Mouse (Mus musculus) kidney, postnatal 0 days (tissue): Measurements from ENCODE around the gene Gnas. TPM values are rescaled to one million over a fixed set of nuclear protein-coding genes. Genes with fewer than 3 reads are reported as not detected.

Experiments
- ATAC-seq: fragments of 200-750 bp; cut with Nextera tagmentation; replicated peaks from 2 replicates; pipeline ENCODE4 v1.8.0; 2017; ENCODE audit warnings: low read depth, moderate number of reproducible peaks, moderate TSS enrichment, moderate library complexity; ENCODE audit not compliant: low FRiP score
- DNase-seq: peaks from one replicate; pipeline ENCODE4 v3.0.0-alpha.2; 2016; ENCODE audit warnings: low spot score
- H3K27ac ChIP-seq: fragments of 300-500 bp; sonication (generic); 2 replicates; pipeline ENCODE4 v1.5.1; 2014; ENCODE audit warnings: mild to moderate bottlenecking
- H3K27me3 ChIP-seq: fragments of 300-500 bp; sonication (generic); 2 replicates; pipeline ENCODE4 v1.6.1; 2014; ENCODE audit warnings: low read length, mixed read lengths; ENCODE audit not compliant: insufficient read depth
- H3K36me3 ChIP-seq: fragments of 300-500 bp; sonication (generic); 2 replicates; pipeline ENCODE4 v1.6.1; 2014; ENCODE audit warnings: low read length, mixed read lengths; ENCODE audit not compliant: insufficient read depth
- H3K4me1 ChIP-seq: fragments of 300-500 bp; sonication (generic); replicated peaks from 2 replicates; pipeline ENCODE4 v1.6.1; 2014; ENCODE audit warnings: antibody characterized with exemption, low read length, mixed read lengths; ENCODE audit not compliant: insufficient read depth
- H3K4me2 ChIP-seq: fragments of 300-500 bp; sonication (generic); 2 replicates; pipeline ENCODE4 v1.6.1; 2014; ENCODE audit warnings: mild to moderate bottlenecking, low read length, moderate library complexity, mixed read lengths
- H3K4me3 ChIP-seq: fragments of 300-500 bp; sonication (generic); replicated peaks from 2 replicates; pipeline ENCODE4 v1.5.1; 2014; ENCODE audit warnings: low read depth, low read length
- H3K9ac ChIP-seq: fragments of 300-500 bp; sonication (generic); 2 replicates; pipeline ENCODE4 v1.6.1; 2014; ENCODE audit warnings: low read depth, low read length
- H3K9me3 ChIP-seq: fragments of 300-500 bp; sonication (generic); replicated peaks from 2 replicates; pipeline ENCODE4 v1.6.1; 2016; ENCODE audit warnings: low read length, inconsistent platforms, mixed read lengths
- CTCF ChIP-seq: IDR thresholded peaks from 2 replicates; pipeline ENCODE4 v1.5.1; 2016; ENCODE audit warnings: antibody characterized with exemption, low read depth, mild to moderate bottlenecking, moderate library complexity
- WGBS: fragments of 180-500 bp; shearing (Covaris S2); extraction: QIAGEN DNeasy Blood & Tissue Kit; methylation state at CpG from one replicate; pipeline ENCODE4 v1.1.7; 2014; 5-methylcytosine and 5-hydroxymethylcytosine counted together
- polyA plus RNA-seq: library from polyadenylated mRNA; unstranded; fragments of >200 nt; fragmentation: Nextera tagmentation; extraction: Ambion mirVana; gene quantifications from 2 replicates; pipeline ENCODE4 v1.2.1, GENCODE M21; 2015

Gene Gnas
- polyA plus RNA-seq, 1 experiment from 2014 or later, result 1,363 TPM

GRCm38 (mm10) chr2:174283341-174283740 lies 779 bp upstream of the Gnas start:
- ATAC-seq (no peak), DNase-seq (no peak)
- peaks cover 17% of the 10 kb centered on the region for H3K9me3 ChIP-seq
- TF ChIP-seq CTCF, result no peak; the same call in 1 of the 2 replicates
- 57% methylated on average over 11 of the region's 11 CpGs for WGBS
- no peak overlapping the region for H3K9ac ChIP-seq
- no peaks in the 10 kb centered on the region for H3K4me1 ChIP-seq
- H3K36me3 ChIP-seq, result peaks cover 26% of the 10 kb centered on the region
- 0 out of 2 replicates have a peak overlapping the region, but pooled peaks have one; percentile 26 for H3K4me3 ChIP-seq
- H3K4me2 ChIP-seq, result peak overlapping the region; percentile 44
- H3K27ac ChIP-seq, result no peak overlapping the region
- H3K27me3 ChIP-seq, result peaks cover 16% of the 10 kb centered on the region

- 53% methylated on average over 58 of the region's 58 CpGs for WGBS
- no peak for DNase-seq
- Histone ChIP-seq H3K4me1 (no peaks in the 10 kb centered on the region), H3K4me3 (peak overlapping the region; percentile 26), H3K27me3 (peaks cover 16% of the 10 kb centered on the region), H3K27ac (no peak overlapping the region), H3K36me3 (peaks cover 26% of the 10 kb centered on the region), H3K4me2 (peak overlapping the region; percentile 44), H3K9ac (no peak overlapping the region), H3K9me3 (peaks cover 17% of the 10 kb centered on the region)
- TF ChIP-seq CTCF, result no peak
- ATAC-seq, result 0 out of 2 replicates have a peak, but pooled peaks have one; percentile 9
Measured at GRCm38 (mm10) chr2:174284807-174285457, 812 bp downstream of the Gnas start.

- Histone ChIP-seq H3K9ac (no peak overlapping the region), H3K36me3 (peaks cover 26% of the 10 kb centered on the region), H3K4me3 (peak overlapping the region; percentile 26), H3K27ac (no peak overlapping the region), H3K9me3 (peaks cover 17% of the 10 kb centered on the region), H3K4me1 (no peaks in the 10 kb centered on the region), H3K4me2 (peak overlapping the region; percentile 19; the same call in 1 of the 2 replicates), H3K27me3 (peaks cover 16% of the 10 kb centered on the region)
- no peak for TF ChIP-seq CTCF
- 50% methylated on average over 34 of the region's 34 CpGs for WGBS
- no peak for DNase-seq
- no peak for ATAC-seq
Measured at GRCm38 (mm10) chr2:174285921-174286470, 1.9 kb downstream of the Gnas start.

- Histone ChIP-seq H3K4me1 (peaks cover 6% of the 10 kb centered on the region; the same call in 1 of the 2 replicates), H3K9ac (no peak overlapping the region), H3K36me3 (peaks cover 26% of the 10 kb centered on the region), H3K9me3 (peaks cover 17% of the 10 kb centered on the region), H3K27ac (no peak overlapping the region), H3K27me3 (peaks cover 16% of the 10 kb centered on the region), H3K4me2 (no peak overlapping the region), H3K4me3 (no peak overlapping the region)
- WGBS, result 32% methylated on average over 7 of the region's 7 CpGs
- no peak for TF ChIP-seq CTCF
- no peak for ATAC-seq
- no peak for DNase-seq
Measured at GRCm38 (mm10) chr2:174287921-174288320, 3.8 kb downstream of the Gnas start.

- Histone ChIP-seq H3K4me3 (no peak overlapping the region), H3K36me3 (peaks cover 25% of the 10 kb centered on the region), H3K9me3 (peaks cover 17% of the 10 kb centered on the region), H3K4me2 (no peak overlapping the region), H3K27me3 (peaks cover 16% of the 10 kb centered on the region), H3K4me1 (peaks cover 6% of the 10 kb centered on the region; the same call in 1 of the 2 replicates), H3K9ac (no peak overlapping the region), H3K27ac (no peak overlapping the region)
- ATAC-seq (peak; percentile 52; the same call in 1 of the 2 replicates), DNase-seq (no peak)
- TF ChIP-seq CTCF, result no peak
- 37% methylated on average over 12 of the region's 12 CpGs for WGBS
Measured at GRCm38 (mm10) chr2:174288673-174289430, 4.7 kb downstream of the Gnas start.

GRCm38 (mm10) chr2:174291029-174291661 lies 7.0 kb downstream of the Gnas start:
- no peak overlapping the region for H3K4me2 ChIP-seq
- no peak for TF ChIP-seq CTCF

More at GRCm38 (mm10) chr2:174291029-174291661, 7.0 kb downstream of the Gnas start:
- no peak for ATAC-seq
- WGBS, result 66% methylated on average over 8 of the region's 8 CpGs
- Histone ChIP-seq H3K27ac (no peak overlapping the region), H3K27me3 (peaks cover 5% of the 10 kb centered on the region), H3K9ac (no peak overlapping the region), H3K4me1 (peaks cover 6% of the 10 kb centered on the region; the same call in 1 of the 2 replicates), H3K9me3 (peaks cover 6% of the 10 kb centered on the region), H3K36me3 (peaks cover 3% of the 10 kb centered on the region), H3K4me3 (no peak overlapping the region)
- no peak for DNase-seq
